9 mouse cellular contexts compared by ENCODE assay signal in genomic region chr17:25415421-25415913, GRCm38 (mm10). TPM values are rescaled to one million over a fixed set of nuclear protein-coding genes. Genes with fewer than 3 reads are reported as not detected.
DNase-seq lines count a peak whose midpoint lies in the region; ATAC-seq lines count a peak whose summit lies in the region.
"Had no signal": no experiment of that assay in that cellular context is flagged by ENCODE, and none has a peak within 500 bp of the region (broad histone marks: within the 10 kb centered on the region; RNA-seq: fewer than 3 reads in every experiment).

No protein-coding gene starts in this region.

- no peaks in the 10 kb centered on the region for H3K27me3 ChIP-seq in kidney, embryonic 15.5 days
- no peaks in the 10 kb centered on the region for H3K27me3 ChIP-seq in embryonic facial prominence, embryonic 14.5 days (replicated peaks; ENCODE audit: control insufficient read depth, insufficient read depth, low read length)
- no peaks in the 10 kb centered on the region for H3K27me3 ChIP-seq in hindbrain, embryonic 15.5 days

- H3K4me3 ChIP-seq in kidney, embryonic 15.5 days (replicated peaks) = no peak overlapping the region
- no peak overlapping the region for H3K4me3 ChIP-seq in embryonic facial prominence, embryonic 14.5 days (ENCODE audit: low read depth, low read length)
- no peak overlapping the region for H3K4me3 ChIP-seq in hindbrain, embryonic 15.5 days

- no peak overlapping the region for H3K4me2 ChIP-seq in kidney, embryonic 15.5 days
- peak overlapping the region; percentile 29; the same call in 1 of the 2 replicates for H3K4me2 ChIP-seq in embryonic facial prominence, embryonic 14.5 days (ENCODE audit: low read depth, low read length)
- H3K4me2 ChIP-seq in hindbrain, embryonic 15.5 days = 0 out of 2 replicates have a peak overlapping the region, but pooled peaks have one; percentile 9

- no peak for DNase-seq in kidney, postnatal 14 days
- DNase-seq in embryonic facial prominence, embryonic 14.5 days (ENCODE audit: low spot score) = peak; percentile 59
- peak; percentile 53 for DNase-seq in neural tube, embryonic 10.5 days (ENCODE audit: extremely low spot score, low spot score)
- DNase-seq in cerebellum, adult 9-10 months = no peak
- no peak for DNase-seq in adrenal gland, postnatal 4 days (ENCODE audit: low spot score in 2 of 2)
- DNase-seq in urinary bladder, postnatal 14 days (ENCODE audit: low spot score) = no peak

- peak overlapping the region; percentile 78 for H3K27ac ChIP-seq in kidney, embryonic 15.5 days
- peak overlapping the region; percentile 65 for H3K27ac ChIP-seq in embryonic facial prominence, embryonic 14.5 days (replicated peaks; ENCODE audit: low read depth, low read length)
- H3K27ac ChIP-seq in hindbrain, embryonic 15.5 days (replicated peaks) = peak overlapping the region; percentile 31; the same call in 1 of the 2 replicates

- no peak overlapping the region for H3K9ac ChIP-seq in kidney, embryonic 15.5 days
- H3K9ac ChIP-seq in embryonic facial prominence, embryonic 14.5 days (ENCODE audit: low read depth, low read length) = no peak overlapping the region
- H3K9ac ChIP-seq in hindbrain, embryonic 15.5 days = no peak overlapping the region

- peak; percentile 30; the same call in 1 of the 2 replicates for ATAC-seq in kidney, embryonic 15.5 days (replicated peaks; ENCODE audit: low FRiP score)
- ATAC-seq in embryonic facial prominence, embryonic 14.5 days (ENCODE audit: low read depth) = peak; percentile 55
- ATAC-seq in hindbrain, embryonic 15.5 days (ENCODE audit: low FRiP score, low read depth) = peak; percentile 24; the same call in 1 of the 2 replicates

- H3K9me3 ChIP-seq in kidney, embryonic 15.5 days (replicated peaks) = no peaks in the 10 kb centered on the region
- H3K9me3 ChIP-seq in embryonic facial prominence, embryonic 14.5 days (ENCODE audit: control insufficient read depth, low read length) = no peaks in the 10 kb centered on the region
- no peaks in the 10 kb centered on the region for H3K9me3 ChIP-seq in hindbrain, embryonic 15.5 days

- 4% methylated on average over 3 of the region's 6 CpGs for WGBS in kidney, embryonic 15.5 days
- 2% methylated on average over 3 of the region's 6 CpGs for WGBS in embryonic facial prominence, embryonic 14.5 days
- 8% methylated on average over 6 of the region's 6 CpGs for WGBS in hindbrain, embryonic 15.5 days

- peaks cover 63% of the 10 kb centered on the region for H3K4me1 ChIP-seq in kidney, embryonic 15.5 days
- H3K4me1 ChIP-seq in embryonic facial prominence, embryonic 14.5 days (ENCODE audit: control insufficient read depth, insufficient read depth, low read length) = peaks cover 42% of the 10 kb centered on the region
- H3K4me1 ChIP-seq in hindbrain, embryonic 15.5 days (replicated peaks) = peaks cover 68% of the 10 kb centered on the region

- no peaks in the 10 kb centered on the region for H3K36me3 ChIP-seq in kidney, embryonic 15.5 days
- no peaks in the 10 kb centered on the region for H3K36me3 ChIP-seq in embryonic facial prominence, embryonic 14.5 days (ENCODE audit: control insufficient read depth, insufficient read depth, low read length)
- no peaks in the 10 kb centered on the region for H3K36me3 ChIP-seq in hindbrain, embryonic 15.5 days

RNA-seq across cellular contexts. Expression of gene Cacna1h, which starts 18.1 kb away (rescaled TPM):
- polyA plus RNA-seq in kidney, embryonic 15.5 days (2015; fragmentation: Nextera tagmentation; extraction: Ambion mirVana) = 2.8 and 3.4 TPM in 2 replicates
- 4.9 and 5.2 TPM in 2 replicates for polyA plus RNA-seq in embryonic facial prominence, embryonic 14.5 days (2014; fragmentation: Nextera tagmentation; extraction: Ambion mirVana)
- polyA plus RNA-seq in hindbrain, embryonic 15.5 days (2015; fragmentation: Nextera tagmentation; extraction: Ambion mirVana) = 10.0 and 10.6 TPM in 2 replicates
- 10 to 100 TPM; 64.1 to 65.3 TPM for total RNA-seq in adrenal gland, postnatal 4 days (2021)

RNA-seq across cellular contexts. Expression of gene Tekt4, which starts 38.9 kb away (rescaled TPM):
- polyA plus RNA-seq in kidney, embryonic 15.5 days (2015; fragmentation: Nextera tagmentation; extraction: Ambion mirVana) = not detected in 2 replicates
- polyA plus RNA-seq in embryonic facial prominence, embryonic 14.5 days (2014; fragmentation: Nextera tagmentation; extraction: Ambion mirVana) = 0.22 and 3.0 TPM in 2 replicates
- polyA plus RNA-seq in hindbrain, embryonic 15.5 days (2015; fragmentation: Nextera tagmentation; extraction: Ambion mirVana) = 1.1 and 1.3 TPM in 2 replicates
- not detected for total RNA-seq in adrenal gland, postnatal 4 days (2021)
- total RNA-seq: adrenal gland, postnatal 25 days had no signal

RNA-seq across cellular contexts. Expression of gene Tpsg1, which starts 46.4 kb away (rescaled TPM):
- polyA plus RNA-seq in kidney, embryonic 15.5 days (2015; fragmentation: Nextera tagmentation; extraction: Ambion mirVana) = 0.47 and 1.5 TPM in 2 replicates
- polyA plus RNA-seq in embryonic facial prominence, embryonic 14.5 days (2014; fragmentation: Nextera tagmentation; extraction: Ambion mirVana) = 8.0 and 9.5 TPM in 2 replicates
- 0.64 and 0.79 TPM in 2 replicates for polyA plus RNA-seq in hindbrain, embryonic 15.5 days (2015; fragmentation: Nextera tagmentation; extraction: Ambion mirVana)
- under 1 TPM in 1 of 2 experiments, not detected in 1; 0.56 TPM for total RNA-seq in adrenal gland, postnatal 4 days (2021)
- total RNA-seq: adrenal gland, postnatal 25 days had no signal

RNA-seq across cellular contexts. Expression of gene Tpsb2, which starts 49.4 kb away (rescaled TPM):
- 1.9 and 2.2 TPM in 2 replicates for polyA plus RNA-seq in kidney, embryonic 15.5 days (2015; fragmentation: Nextera tagmentation; extraction: Ambion mirVana)
- 47.8 and 101 TPM in 2 replicates for polyA plus RNA-seq in embryonic facial prominence, embryonic 14.5 days (2014; fragmentation: Nextera tagmentation; extraction: Ambion mirVana)
- polyA plus RNA-seq in hindbrain, embryonic 15.5 days (2015; fragmentation: Nextera tagmentation; extraction: Ambion mirVana) = 0.14 and 0.23 TPM in 2 replicates
- total RNA-seq in adrenal gland, postnatal 4 days (2021) = 10 to 100 TPM; 10.3 to 19.6 TPM

Comparison
In these comparisons a context has a peak if more than half of its experiments do, and no peak if none do; other contexts are left out.
1. DNase-seq: peak in embryonic facial prominence, embryonic 14.5 days (single experiment) and neural tube, embryonic 10.5 days (single experiment); none in kidney, postnatal 14 days (single experiment), cerebellum, adult 9-10 months (single experiment), adrenal gland, postnatal 4 days (0 of 2) and urinary bladder, postnatal 14 days (single experiment).
2. Peak in every context shown above with its lines, with median percentiles within 50 percentile points of each other: ATAC-seq and H3K27ac ChIP-seq.